Mouse (Mus musculus) heart, embryonic 11.5 days (tissue): ENCODE data around the gene Sema6c. TPM values are rescaled to one million over a fixed set of nuclear protein-coding genes. Genes with fewer than 3 reads are reported as not detected.
A peak's percentile ranks its signal among the peaks of the same experiment; 100 is the strongest.

Experiments used
- ATAC-seq: fragments of 200-750 bp; cut with Nextera tagmentation; replicated peaks from 2 replicates; pipeline ENCODE4 v1.8.0; 2017; ENCODE audit warnings: moderate library complexity; ENCODE audit not compliant: insufficient number of reproducible peaks, low FRiP score, low TSS enrichment
- H3K27ac ChIP-seq: fragments of 300-500 bp; sonication (generic); 2 replicates; pipeline ENCODE4 v1.5.1; 2014; ENCODE audit warnings: mild to moderate bottlenecking, low read depth, low read length
- H3K27me3 ChIP-seq: fragments of 300-500 bp; sonication (generic); 2 replicates; pipeline ENCODE4 v1.6.1; 2014; ENCODE audit warnings: mild to moderate bottlenecking, low read length, mixed read lengths; ENCODE audit not compliant: control insufficient read depth, insufficient read depth
- H3K36me3 ChIP-seq: fragments of 300-500 bp; sonication (generic); 2 replicates; pipeline ENCODE4 v1.6.1; 2014; ENCODE audit warnings: mild to moderate bottlenecking, low read length, moderate library complexity, mixed read lengths; ENCODE audit not compliant: control insufficient read depth, insufficient read depth
- H3K4me1 ChIP-seq: fragments of 300-500 bp; sonication (generic); 2 replicates; pipeline ENCODE4 v1.6.1; 2014; ENCODE audit warnings: low read length; ENCODE audit not compliant: control insufficient read depth, insufficient read depth
- H3K4me2 ChIP-seq: fragments of 300-500 bp; sonication (generic); 2 replicates; pipeline ENCODE4 v1.6.1; 2014; ENCODE audit warnings: mild to moderate bottlenecking, moderate library complexity
- H3K4me3 ChIP-seq: fragments of 300-500 bp; sonication (generic); 2 replicates; pipeline ENCODE4 v1.5.1; 2014; ENCODE audit warnings: low read depth, low read length
- H3K9ac ChIP-seq: fragments of 300-500 bp; sonication (generic); 2 replicates; pipeline ENCODE4 v1.6.1; 2014; ENCODE audit warnings: mild to moderate bottlenecking, low read depth, low read length, moderate library complexity
- H3K9me3 ChIP-seq: fragments of 300-500 bp; sonication (generic); replicated peaks from 2 replicates; pipeline ENCODE4 v1.6.1; 2016; ENCODE audit warnings: low read length; ENCODE audit not compliant: control insufficient read depth
- WGBS: fragments of 180-500 bp; shearing (Covaris S2); extraction: QIAGEN DNeasy Blood & Tissue Kit; methylation state at CpG from one replicate; pipeline ENCODE4 v1.1.7; 2014; ENCODE audit not compliant: insufficient replicate concordance; 5-methylcytosine and 5-hydroxymethylcytosine counted together
- polyA plus RNA-seq: library from polyadenylated mRNA; unstranded; fragments of >200 nt; fragmentation: Nextera tagmentation; extraction: Ambion mirVana; gene quantifications from 2 replicates; pipeline ENCODE4 v1.2.1, GENCODE M21; 2014

Sema6c gene
- polyA plus RNA-seq, 1 experiment from 2014 or later: 2.2 TPM

DNA sequence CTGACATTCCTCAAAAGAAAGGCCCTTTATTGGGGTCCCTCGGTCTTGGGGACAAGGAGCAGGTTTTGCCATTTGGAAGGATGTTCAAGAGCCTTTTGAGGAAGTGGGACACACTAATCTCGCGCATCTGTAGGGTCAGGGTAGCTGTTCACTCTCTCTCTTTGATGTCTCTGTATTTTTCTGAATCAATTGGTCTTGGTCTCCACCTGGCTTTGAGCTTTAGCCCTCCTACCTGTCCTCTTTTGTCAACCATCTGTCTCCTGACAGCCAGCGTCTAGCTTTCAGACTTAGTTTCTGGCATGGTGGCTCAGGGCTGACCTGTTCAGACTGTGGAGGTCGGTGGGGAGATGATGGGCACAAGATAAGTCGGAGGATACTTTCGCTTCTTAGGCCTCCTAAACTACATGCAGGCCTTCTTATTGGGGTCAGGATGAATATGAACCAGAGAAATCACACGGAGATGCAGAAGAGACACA lies 708 bp upstream of the Sema6c start:
- no peak for ATAC-seq
- WGBS: 11% methylated on average over 8 of the region's 8 CpGs
- Histone ChIP-seq H3K27ac (no peak overlapping the region), H3K4me1 (peaks cover 29% of the 10 kb centered on the region), H3K4me2 (peak overlapping the region; percentile 96), H3K9me3 (no peaks in the 10 kb centered on the region), H3K36me3 (no peaks in the 10 kb centered on the region), H3K4me3 (peak overlapping the region; percentile 76), H3K9ac (peak overlapping the region; percentile 63), H3K27me3 (peaks cover 9% of the 10 kb centered on the region)

DNA sequence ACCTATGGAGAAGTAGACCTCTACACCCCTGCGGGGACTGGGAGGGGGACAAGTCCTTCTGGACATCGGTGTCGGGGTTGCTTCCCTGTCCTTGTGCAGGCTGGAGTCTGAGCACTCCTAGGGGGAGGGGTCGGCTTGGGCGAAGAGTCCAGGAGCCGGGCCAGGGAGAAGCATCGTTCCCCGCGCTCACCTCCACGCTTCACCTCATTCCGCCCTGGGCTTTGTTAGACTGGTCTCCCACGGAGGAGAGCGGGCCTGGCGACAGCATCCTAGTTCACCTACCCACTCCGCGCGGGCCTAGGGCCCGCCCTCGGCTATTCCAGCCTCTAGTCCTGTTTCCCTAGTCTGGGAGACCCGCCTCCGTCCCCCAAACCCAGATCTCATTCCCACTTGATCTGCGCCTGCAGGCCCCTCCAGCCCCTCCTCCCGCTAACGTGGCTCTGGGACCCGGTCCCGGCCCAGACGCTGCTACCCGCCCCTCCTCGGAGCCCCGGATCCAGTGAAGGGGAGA lies 839 bp downstream of the Sema6c start:
- no peak for ATAC-seq
- under 1% methylated on average over 30 of the region's 30 CpGs for WGBS
- no peak overlapping the region for H3K27ac ChIP-seq

DNA sequence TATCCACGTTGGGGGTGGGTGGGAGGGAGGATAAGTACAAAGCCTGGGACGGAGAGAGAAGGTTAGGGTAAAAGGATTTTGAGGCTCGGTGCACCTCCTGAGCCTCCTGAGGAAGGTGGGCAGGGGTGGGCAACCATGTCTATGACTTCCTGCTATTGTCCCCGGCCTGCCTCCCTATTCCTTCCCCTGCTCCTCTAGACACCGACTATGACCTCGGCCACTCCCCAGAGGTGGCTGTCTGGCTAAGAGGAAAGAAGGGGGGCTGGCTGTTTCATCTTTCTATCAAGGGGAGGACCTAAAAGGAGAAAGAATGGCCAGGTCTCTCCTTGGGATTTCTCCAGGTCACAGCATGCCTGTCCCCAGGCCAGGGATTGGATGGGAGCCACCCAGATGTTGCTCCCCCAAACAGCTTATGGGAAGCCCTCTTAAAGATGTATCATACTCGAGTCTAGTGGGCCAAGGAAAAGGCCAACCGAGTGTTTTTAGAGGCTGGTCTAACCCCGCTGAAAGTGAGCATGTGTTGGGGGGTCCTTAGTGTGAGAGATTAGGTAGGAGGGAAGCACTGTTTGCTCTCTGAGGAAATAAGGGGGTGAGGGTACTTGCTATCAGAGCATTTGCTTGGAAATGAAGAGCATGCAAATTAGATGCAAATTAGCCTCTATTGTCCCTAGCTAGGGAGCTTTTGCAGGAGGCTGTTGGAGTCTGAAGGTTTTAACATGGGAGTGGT lies 1.5 kb downstream of the Sema6c start:
- Histone ChIP-seq H3K9ac (no peak overlapping the region), H3K4me3 (peak overlapping the region; percentile 76), H3K27me3 (peaks cover 9% of the 10 kb centered on the region), H3K4me1 (peaks cover 29% of the 10 kb centered on the region), H3K36me3 (peaks cover 2% of the 10 kb centered on the region; the same call in 1 of the 2 replicates), H3K27ac (no peak overlapping the region), H3K9me3 (no peaks in the 10 kb centered on the region), H3K4me2 (peak overlapping the region; percentile 96)
- no peak for ATAC-seq
- 12% methylated on average over 9 of the region's 9 CpGs for WGBS

More for the DNA sequence above, 839 bp downstream of the Sema6c start:
- Histone ChIP-seq H3K4me1 (peaks cover 29% of the 10 kb centered on the region), H3K4me3 (peak overlapping the region; percentile 76), H3K36me3 (no peaks in the 10 kb centered on the region), H3K27me3 (peaks cover 9% of the 10 kb centered on the region), H3K4me2 (peak overlapping the region; percentile 96), H3K9me3 (no peaks in the 10 kb centered on the region), H3K9ac (peak overlapping the region; percentile 78)

DNA sequence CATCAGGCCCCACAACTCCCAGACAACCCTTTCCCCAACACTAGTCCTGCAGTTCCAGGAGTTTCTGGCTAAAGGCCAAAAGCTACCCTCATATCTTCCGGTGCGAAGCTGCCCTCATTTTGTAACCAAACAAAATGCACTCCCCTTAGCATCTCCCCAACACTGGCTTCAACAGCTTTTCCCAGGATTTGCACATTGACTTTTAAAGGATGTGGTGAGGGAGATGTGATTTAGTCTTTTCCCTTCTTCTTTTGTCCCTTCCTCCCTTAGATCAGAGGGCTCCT lies 2.0 kb downstream of the Sema6c start:
- peaks cover 9% of the 10 kb centered on the region for H3K27me3 ChIP-seq
- H3K9me3 ChIP-seq: no peaks in the 10 kb centered on the region
- H3K36me3 ChIP-seq: peaks cover 2% of the 10 kb centered on the region; the same call in 1 of the 2 replicates
- no peak overlapping the region for H3K9ac ChIP-seq
- H3K4me3 ChIP-seq: 0 out of 2 replicates have a peak overlapping the region, but pooled peaks have one; percentile 12
- no peak overlapping the region; the same call in 1 of the 2 replicates for H3K4me2 ChIP-seq
- no peak for ATAC-seq
- WGBS: 29% methylated on average over 2 of the region's 2 CpGs
- no peak overlapping the region for H3K27ac ChIP-seq
- peaks cover 29% of the 10 kb centered on the region for H3K4me1 ChIP-seq

DNA sequence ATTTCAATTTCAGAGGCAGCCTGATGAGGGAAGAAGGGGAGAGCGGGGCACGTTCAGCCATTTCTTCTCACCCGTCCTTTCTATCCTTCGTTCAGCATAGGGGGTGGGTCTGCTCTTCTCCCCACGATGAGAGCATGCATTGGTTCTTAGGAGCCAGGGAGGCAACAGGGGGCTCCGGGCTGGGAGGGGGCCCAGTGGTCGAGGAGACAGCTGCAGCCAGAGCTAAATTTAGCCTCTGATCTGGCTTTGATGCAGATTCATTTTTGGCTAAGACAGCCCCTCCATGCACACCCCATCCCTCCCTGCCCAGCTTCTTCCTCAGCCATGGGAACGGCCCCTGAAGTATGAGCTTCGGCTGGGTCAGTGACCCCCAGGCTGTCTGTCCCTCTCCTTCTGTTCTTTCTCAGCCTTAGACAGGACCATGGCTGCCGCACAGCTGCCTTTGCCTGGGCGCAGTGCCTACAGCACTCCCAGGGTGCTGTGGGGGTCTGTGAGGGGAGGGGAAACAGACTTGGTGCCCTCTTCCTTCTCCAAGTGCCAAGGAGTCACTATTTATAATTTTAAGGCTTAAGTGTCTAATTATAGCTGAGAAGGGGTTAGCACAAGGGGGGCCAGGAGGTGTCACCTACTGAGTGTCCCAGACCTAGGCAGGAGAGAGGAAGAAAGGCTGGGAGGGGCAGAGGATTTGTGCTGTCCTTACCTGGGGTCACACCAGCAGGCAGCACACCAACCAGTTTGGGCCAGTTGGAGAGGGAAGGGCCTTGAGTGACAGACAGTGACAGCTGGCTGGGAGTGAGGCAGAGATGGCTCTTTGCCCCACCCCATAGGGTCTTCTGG lies 3.4 kb downstream of the Sema6c start:
- Histone ChIP-seq H3K4me1 (peaks cover 29% of the 10 kb centered on the region), H3K9me3 (no peaks in the 10 kb centered on the region), H3K9ac (no peak overlapping the region), H3K27ac (no peak overlapping the region), H3K27me3 (peaks cover 9% of the 10 kb centered on the region), H3K4me3 (no peak overlapping the region), H3K36me3 (peaks cover 2% of the 10 kb centered on the region; the same call in 1 of the 2 replicates), H3K4me2 (peak overlapping the region; percentile 27; the same call in 1 of the 2 replicates)
- WGBS: 47% methylated on average over 11 of the region's 11 CpGs
- ATAC-seq: no peak

DNA sequence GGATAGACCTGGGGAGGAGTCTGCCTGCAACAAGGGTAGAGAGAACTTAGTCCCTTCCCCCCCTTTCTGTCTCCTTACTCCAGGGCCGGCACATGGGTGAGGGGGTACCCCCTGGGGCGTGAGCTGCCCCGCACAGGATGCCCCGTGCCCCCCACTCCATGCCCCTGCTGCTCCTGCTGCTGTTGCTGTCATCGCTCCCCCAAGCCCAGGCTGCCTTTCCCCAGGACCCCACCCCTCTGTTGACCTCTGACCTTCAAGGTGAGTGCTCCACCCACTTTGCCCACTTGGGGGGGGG lies 3.9 kb downstream of the Sema6c start:
- WGBS: 59% methylated on average over 4 of the region's 5 CpGs
- no peak overlapping the region for H3K4me2 ChIP-seq
- H3K9ac ChIP-seq: no peak overlapping the region
- H3K4me1 ChIP-seq: peaks cover 29% of the 10 kb centered on the region
- H3K36me3 ChIP-seq: peaks cover 3% of the 10 kb centered on the region
- no peak overlapping the region for H3K27ac ChIP-seq
- no peak overlapping the region for H3K4me3 ChIP-seq
- H3K9me3 ChIP-seq: no peaks in the 10 kb centered on the region
- peaks cover 7% of the 10 kb centered on the region for H3K27me3 ChIP-seq
- no peak for ATAC-seq

DNA sequence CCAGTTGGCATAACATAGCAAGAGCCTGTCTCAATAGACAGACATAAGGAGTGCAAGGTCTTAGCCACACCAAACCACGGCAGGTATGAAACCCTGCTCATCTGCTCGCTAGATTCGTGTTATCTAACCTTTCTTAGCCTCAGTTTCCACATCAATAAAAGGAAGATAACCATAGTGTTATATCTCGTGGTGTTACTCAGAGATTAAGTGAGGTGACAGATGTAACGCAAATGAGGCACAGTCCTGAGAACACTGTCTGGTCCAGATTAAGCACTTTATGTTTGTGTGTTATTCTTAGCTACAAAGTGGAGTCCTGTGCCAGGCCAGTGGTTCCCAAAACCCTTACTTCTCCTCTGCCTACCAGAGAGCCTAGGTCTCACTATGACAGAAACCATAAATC lies 4.6 kb downstream of the Sema6c start:
- peaks cover 26% of the 10 kb centered on the region for H3K4me1 ChIP-seq
- WGBS: 58% methylated on average over 5 of the region's 5 CpGs
- no peak overlapping the region for H3K4me3 ChIP-seq
- no peak overlapping the region for H3K4me2 ChIP-seq
- peaks cover 6% of the 10 kb centered on the region for H3K36me3 ChIP-seq
- no peak overlapping the region for H3K27ac ChIP-seq
- H3K27me3 ChIP-seq: peaks cover 9% of the 10 kb centered on the region
- no peaks in the 10 kb centered on the region for H3K9me3 ChIP-seq
- H3K9ac ChIP-seq: no peak overlapping the region
- no peak for ATAC-seq

DNA sequence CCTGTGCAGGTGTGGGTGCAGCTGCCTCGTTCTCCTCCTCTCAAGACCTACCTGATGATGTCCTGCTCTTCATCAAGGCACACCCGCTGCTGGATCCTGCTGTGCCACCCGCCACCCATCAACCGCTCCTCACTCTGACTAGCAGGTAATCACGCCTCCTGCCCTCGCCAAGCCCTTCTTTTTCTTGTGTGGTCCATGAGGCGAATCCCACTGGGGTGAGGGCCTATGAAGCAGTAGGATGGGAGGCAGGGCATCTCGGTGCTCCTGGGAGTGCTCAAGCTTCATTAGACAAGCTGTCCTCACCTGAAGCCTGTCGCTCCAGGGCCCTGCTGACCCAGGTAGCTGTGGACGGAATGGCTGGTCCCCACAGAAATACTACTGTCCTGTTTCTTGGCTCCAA lies 9.7 kb downstream of the Sema6c start:
- H3K36me3 ChIP-seq: peaks cover 6% of the 10 kb centered on the region

More for the DNA sequence above, 9.7 kb downstream of the Sema6c start:
- H3K9ac ChIP-seq: no peak overlapping the region
- WGBS: 79% methylated on average over 10 of the region's 10 CpGs
- H3K4me1 ChIP-seq: no peaks in the 10 kb centered on the region; the same call in 1 of the 2 replicates
- no peak overlapping the region for H3K27ac ChIP-seq
- peaks cover 38% of the 10 kb centered on the region for H3K27me3 ChIP-seq
- no peak overlapping the region for H3K4me3 ChIP-seq
- H3K4me2 ChIP-seq: no peak overlapping the region
- no peak for ATAC-seq
- no peaks in the 10 kb centered on the region for H3K9me3 ChIP-seq
